42 mouse cellular contexts compared by ENCODE assay signal in genomic region chr11:6862185-6862584, GRCm38 (mm10). TPM values are rescaled to one million over a fixed set of nuclear protein-coding genes. Genes with fewer than 3 reads are reported as not detected.
"Had no signal": no experiment of that assay in that cellular context is flagged by ENCODE, and none has a peak within 500 bp of the region (broad histone marks: within the 10 kb centered on the region; RNA-seq: fewer than 3 reads in every experiment).

No protein-coding gene starts in this region.

- H3K27ac ChIP-seq: gastrocnemius, adult 2 months; heart, adult 2 months; hindbrain, embryonic 12.5 days; hindbrain, embryonic 14.5 days; intestine, embryonic 15.5 days; kidney, embryonic 15.5 days; kidney, postnatal 0 days; limb, embryonic 13.5 days; limb, embryonic 15.5 days; liver, embryonic 12.5 days; liver, embryonic 14.5 days had no signal

- DNase-seq: gastrocnemius, adult 2 months; gastrocnemius, postnatal 10 days; gastrocnemius, postnatal 25 days; heart, adult 2 months; heart, postnatal 10 days; heart, postnatal 4 days; kidney, adult 11 months; kidney, adult 2 months; kidney, adult 9 months; kidney, postnatal 14 days; kidney, postnatal 36 days; layer of hippocampus, adult 9-11 months; layer of hippocampus, postnatal 36 days; left cerebral cortex, postnatal 4 days had no signal

- H3K4me2 ChIP-seq: heart, embryonic 12.5 days; hindbrain, embryonic 12.5 days; hindbrain, embryonic 14.5 days; intestine, embryonic 15.5 days; kidney, embryonic 15.5 days; limb, embryonic 13.5 days; limb, embryonic 15.5 days; liver, embryonic 12.5 days had no signal

- ATAC-seq: hindbrain, embryonic 16.5 days; inflammation-experienced regulatory T-cells, adult 6 months; intestine, embryonic 15.5 days; liver, embryonic 12.5 days had no signal

- H3K9me3 ChIP-seq: hindbrain, embryonic 10.5 days; hindbrain, embryonic 12.5 days; intestine, embryonic 15.5 days; kidney, embryonic 15.5 days; limb, embryonic 13.5 days; limb, embryonic 15.5 days; liver, embryonic 12.5 days had no signal

- H3K4me1 ChIP-seq: intestine, embryonic 15.5 days; kidney, embryonic 15.5 days; limb, embryonic 13.5 days; liver, embryonic 12.5 days had no signal

- H3K9ac ChIP-seq: heart, embryonic 12.5 days; hindbrain, embryonic 12.5 days; hindbrain, embryonic 14.5 days; intestine, embryonic 15.5 days; kidney, embryonic 15.5 days; limb, embryonic 13.5 days; limb, embryonic 15.5 days; liver, embryonic 12.5 days; liver, embryonic 14.5 days had no signal

- H3K36me3 ChIP-seq: heart, embryonic 12.5 days; hindbrain, embryonic 10.5 days; hindbrain, embryonic 12.5 days; intestine, embryonic 15.5 days; kidney, embryonic 15.5 days; limb, embryonic 13.5 days; limb, embryonic 15.5 days; liver, embryonic 12.5 days had no signal

- H3K4me3 ChIP-seq: gastrocnemius, adult 2 months; heart, adult 2 months; heart, embryonic 12.5 days; hindbrain, embryonic 10.5 days; hindbrain, embryonic 12.5 days; intestine, embryonic 15.5 days; kidney, embryonic 15.5 days; limb, embryonic 13.5 days; limb, embryonic 15.5 days; liver, embryonic 12.5 days had no signal

- H3K27me3 ChIP-seq: heart, embryonic 12.5 days; hindbrain, embryonic 12.5 days; intestine, embryonic 15.5 days; kidney, embryonic 15.5 days; limb, embryonic 13.5 days; limb, embryonic 15.5 days; liver, embryonic 12.5 days had no signal

RNA-seq across cellular contexts. Expression of gene Gm11983, which starts 24.7 kb away (rescaled TPM):
- total RNA-seq: gastrocnemius, adult 2 months; gastrocnemius, postnatal 10 days; gastrocnemius, postnatal 25 days; gastrocnemius, postnatal 4 days; granulocyte monocyte progenitor cell, adult 5-6 weeks; heart, adult 2 months; heart, postnatal 10 days; heart, postnatal 25 days; heart, postnatal 4 days; layer of hippocampus, adult 18-20 months; layer of hippocampus, adult 8-10 months; layer of hippocampus, postnatal 14 days; layer of hippocampus, postnatal 36 days; left cerebral cortex, adult 18-20 months; left cerebral cortex, adult 8-10 months; left cerebral cortex, postnatal 10 days; left cerebral cortex, postnatal 25 days; left cerebral cortex, postnatal 4 days; liver, adult 2 months had no signal
- polyA plus RNA-seq: heart, adult 2 months; heart, embryonic 12.5 days; heart, embryonic 14.5 days; heart, embryonic 16.5 days; hindbrain, embryonic 10.5 days; hindbrain, embryonic 12.5 days; hindbrain, embryonic 14.5 days; hindbrain, embryonic 16.5 days; inflammation-experienced regulatory T-cells, adult 6 months; intestine, embryonic 15.5 days; kidney, adult 2 months; kidney, embryonic 15.5 days; kidney, postnatal 0 days; large intestine, adult 2 months; limb, embryonic 11.5 days; limb, embryonic 13.5 days; limb, embryonic 15.5 days; liver, adult 2 months; liver, embryonic 12.5 days; liver, embryonic 14.5 days had no signal
